Mouse (Mus musculus) urinary bladder, postnatal 14 days (tissue): ENCODE data around the gene Atf7ip2.

Experiments used
- DNase-seq: peaks from one replicate; pipeline ENCODE4 v3.0.0; 2021; ENCODE audit warnings: low spot score

Gene Atf7ip2

DNA sequence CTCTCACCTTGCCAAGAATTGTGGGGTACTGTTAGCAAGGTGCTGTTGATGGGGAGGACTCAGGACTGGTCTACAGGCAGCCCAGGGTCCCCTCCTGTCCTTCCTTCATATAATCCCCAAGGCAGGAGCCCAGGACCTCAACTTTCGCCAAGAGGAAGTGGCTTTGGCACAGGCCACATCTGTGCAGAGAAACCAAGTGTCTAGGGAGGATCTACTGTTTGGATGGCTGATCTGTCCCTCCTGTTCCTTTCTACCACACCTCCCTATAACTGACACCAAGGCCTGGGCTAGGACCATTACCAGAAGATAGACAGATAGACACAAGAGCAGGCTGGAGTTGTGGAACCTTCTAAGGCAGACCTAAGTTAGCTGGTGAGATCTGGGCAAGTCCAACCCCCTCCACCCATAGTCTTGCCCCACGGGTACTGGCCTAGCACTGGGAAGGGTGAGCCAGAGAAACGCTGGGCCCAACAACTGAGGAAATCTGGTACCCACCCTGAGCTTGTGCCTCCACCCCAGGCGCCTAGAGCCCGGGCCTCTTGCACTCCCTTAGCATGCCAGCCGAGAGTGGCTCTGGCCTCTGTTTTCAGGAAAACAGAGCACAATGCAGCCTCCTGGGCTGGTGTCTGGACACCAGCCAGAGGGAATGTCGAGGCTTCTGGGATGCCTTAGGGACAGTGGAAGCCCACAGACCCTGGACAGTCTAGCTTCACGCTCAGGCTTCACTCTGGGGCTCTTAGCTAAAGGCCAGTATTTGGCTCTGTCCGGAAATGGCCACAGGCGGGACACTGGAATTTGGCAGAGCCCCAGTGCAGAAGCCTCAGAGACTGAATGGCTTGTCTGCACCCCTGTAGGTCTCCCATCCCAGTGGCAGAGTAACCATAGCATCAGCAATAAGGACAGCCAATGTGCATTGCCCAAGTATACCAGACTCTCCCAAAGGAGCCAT is 105.5 kb downstream of the Atf7ip2 start:
- no peak for DNase-seq

DNA sequence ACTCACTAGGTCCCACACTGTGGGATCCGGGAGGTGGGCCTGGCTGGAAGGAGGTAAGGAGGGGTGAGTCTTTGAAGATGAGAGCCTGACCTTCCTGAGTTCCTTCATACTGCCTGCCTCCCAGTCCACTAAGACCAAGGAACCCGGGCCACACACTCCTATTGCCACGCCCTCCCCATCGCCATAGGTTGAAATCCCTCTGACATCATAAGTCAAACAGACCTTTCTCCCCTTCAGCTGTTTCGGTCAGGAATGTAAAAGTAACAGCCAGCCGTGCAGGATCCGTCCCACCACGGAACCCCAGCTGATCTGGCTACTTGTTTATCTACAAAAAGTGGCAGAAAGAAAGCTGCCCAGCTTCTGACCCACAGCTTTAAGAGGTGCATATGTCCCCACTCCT is 107.1 kb downstream of the Atf7ip2 start:
- DNase-seq, result peak; percentile 26

DNA sequence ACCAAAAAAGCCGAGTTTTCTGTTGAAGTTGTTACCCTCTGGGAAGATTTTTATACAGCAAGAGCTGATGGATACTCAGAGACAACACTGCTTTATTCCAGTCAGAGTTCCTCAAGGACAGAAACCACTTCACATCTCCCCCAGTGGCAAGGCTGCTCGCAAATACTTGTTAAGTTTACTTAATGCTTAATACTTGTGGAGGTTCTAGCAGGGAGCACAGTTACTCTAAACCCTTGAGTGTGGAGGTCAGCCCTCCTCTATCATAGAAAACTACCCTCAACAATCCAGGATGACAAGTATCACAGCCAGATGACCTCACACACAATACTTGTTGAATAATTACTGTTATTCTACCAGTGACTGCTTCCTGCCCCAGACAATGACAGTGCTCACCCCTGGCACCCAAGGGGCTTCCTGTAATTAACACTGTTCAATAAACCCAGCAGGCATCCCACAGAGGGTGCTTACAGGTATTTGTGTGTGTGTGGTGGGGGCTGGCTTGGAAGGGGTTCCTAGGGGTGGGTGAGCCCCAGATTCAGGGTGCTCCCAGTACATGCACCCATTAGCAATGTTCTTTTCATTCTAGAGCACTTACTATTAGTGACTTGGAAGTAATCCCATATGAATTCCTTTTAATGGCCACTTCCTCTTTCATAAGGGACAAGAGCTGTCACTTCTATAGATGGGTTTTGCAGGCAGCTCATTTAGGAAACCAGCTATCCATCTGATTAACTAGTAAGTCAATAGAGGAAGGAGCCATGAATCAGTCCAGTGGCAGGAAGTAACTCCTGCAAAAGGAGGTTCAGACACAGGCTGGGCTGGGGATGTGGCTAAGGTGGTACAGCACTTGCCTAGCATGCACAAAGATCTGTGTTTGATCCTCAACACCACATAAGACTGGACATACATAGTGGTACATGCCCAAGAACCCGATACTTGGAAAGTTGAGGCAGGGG is 108.0 kb downstream of the Atf7ip2 start:
- DNase-seq, result no peak
